Mouse (Mus musculus): ENCODE results near the gene Inpp5a.

GRCm38 (mm10) chr7:139415616-139416225 is 26.8 kb downstream of the Inpp5a start:
- TF ChIP-seq CTCF (IDR thresholded peaks at IDR 0.05; ENCODE audit: control insufficient read depth, insufficient read depth, insufficient replicate concordance, low read depth, low read length), result no peak
- TF ChIP-seq POLR2A (IDR thresholded peaks at IDR 0.05; ENCODE audit: control insufficient read depth, low read depth, low read length), result no peak
